Mouse (Mus musculus) ES-Bruce4 (cell line): ENCODE results near the gene Mmp12.

ENCODE experiments used
- CTCF ChIP-seq: IDR thresholded peaks from one replicate; pipeline ENCODE4 v1.8.1; 2011; ENCODE audit warnings: low read depth, low read length
- EP300 ChIP-seq: IDR thresholded peaks from 2 replicates; pipeline ENCODE4 v1.6.1; 2011; ENCODE audit warnings: low read depth, low read length; ENCODE audit not compliant: insufficient read depth

DNA sequence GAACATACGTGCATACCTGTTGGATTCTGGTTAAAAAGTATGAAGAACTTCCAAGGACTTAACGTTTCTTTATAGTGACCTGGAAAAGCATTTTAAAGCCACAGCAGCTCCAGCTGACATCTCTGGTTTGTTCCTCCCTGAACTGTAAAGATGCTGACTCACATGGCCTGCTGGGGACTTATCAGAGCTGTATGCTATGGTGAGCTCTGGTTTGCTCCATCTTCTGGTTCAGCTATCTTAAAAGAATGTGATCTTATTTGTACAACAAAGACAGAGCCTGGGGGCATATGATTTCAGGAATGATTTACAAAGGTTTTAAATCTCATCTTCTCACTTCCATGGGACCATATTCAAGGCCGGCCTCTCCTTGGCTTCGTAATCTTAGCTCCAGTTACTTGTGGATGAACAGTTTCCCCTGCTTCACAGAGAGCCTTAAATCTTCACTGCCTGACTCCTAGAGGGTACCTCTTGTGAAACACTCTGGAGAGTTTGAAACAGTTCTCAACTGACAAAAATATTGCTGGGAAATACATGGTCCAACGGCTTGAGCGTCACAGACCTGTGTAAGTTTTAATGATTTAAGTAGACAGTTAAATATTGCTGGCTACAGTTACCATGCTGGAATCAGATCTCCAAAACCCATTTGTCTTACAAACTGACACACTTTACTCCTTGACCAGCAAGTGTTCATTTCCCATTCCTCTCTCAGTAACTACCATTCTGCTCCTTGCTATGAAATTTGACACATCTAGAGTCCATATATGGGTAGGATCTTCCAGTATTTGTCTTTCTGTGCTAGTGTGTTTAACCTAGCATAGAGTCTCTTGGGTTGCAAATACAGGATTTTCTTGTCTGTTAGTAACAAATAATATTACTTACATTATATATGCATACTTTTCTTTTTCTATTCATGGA is 8.2 kb upstream of the Mmp12 start:
- TF ChIP-seq CTCF (no peak), EP300 (no peak)
